Mouse (Mus musculus): ENCODE measurements around the gene Coro1c.

Gene Coro1c

DNA sequence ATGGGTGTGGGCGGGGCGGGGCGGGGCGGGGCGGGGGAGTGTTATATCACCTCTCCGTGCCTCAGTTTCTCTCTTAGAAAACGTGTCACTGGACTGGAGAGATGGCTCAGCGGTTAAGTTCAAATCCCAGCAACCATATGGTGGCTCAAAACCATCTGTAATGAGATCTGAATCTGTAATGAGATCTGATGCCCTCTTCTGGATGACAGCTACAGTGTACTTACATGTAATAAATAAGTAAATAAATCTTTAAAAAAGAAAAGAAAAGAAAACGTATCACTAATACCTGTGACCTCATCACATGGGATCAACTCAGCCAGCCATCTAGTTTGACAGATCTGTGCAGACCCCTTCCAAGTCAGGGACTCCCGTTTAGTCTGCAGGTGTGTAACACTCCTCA lies 21.0 kb upstream of the Coro1c start:
- no peak for DNase-seq (ENCODE audit: low read depth, low spot score)

GRCm38 (mm10) chr5:113924608-113925007 lies 16.1 kb upstream of the Coro1c start:
- DNase-seq (ENCODE audit: low read depth, low spot score), result no peak

GRCm38 (mm10) chr5:113921310-113922166 lies 13.0 kb upstream of the Coro1c start:
- DNase-seq (ENCODE audit: low read depth, low spot score), result no peak

DNA sequence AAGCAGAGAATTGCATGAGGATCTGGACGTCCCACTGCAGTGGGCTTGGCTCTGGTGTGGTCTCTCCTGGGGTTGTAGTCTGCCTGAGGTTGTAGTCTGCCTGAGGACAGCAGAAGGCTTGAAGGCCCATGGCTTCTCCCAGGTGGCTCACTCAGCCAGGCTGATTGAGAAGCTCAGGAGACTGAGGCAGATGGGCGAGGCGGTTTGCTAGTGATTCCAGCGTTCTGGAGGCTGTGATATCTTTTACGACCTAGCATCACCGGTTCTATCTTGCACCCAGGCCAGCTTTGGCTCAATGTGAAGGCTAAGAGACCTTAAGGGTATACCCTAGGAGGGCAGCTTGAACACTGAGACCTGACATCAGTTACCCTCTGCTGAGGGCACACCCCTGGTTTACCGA lies 10.5 kb upstream of the Coro1c start:
- no peak for DNase-seq (ENCODE audit: low read depth, low spot score)

DNA sequence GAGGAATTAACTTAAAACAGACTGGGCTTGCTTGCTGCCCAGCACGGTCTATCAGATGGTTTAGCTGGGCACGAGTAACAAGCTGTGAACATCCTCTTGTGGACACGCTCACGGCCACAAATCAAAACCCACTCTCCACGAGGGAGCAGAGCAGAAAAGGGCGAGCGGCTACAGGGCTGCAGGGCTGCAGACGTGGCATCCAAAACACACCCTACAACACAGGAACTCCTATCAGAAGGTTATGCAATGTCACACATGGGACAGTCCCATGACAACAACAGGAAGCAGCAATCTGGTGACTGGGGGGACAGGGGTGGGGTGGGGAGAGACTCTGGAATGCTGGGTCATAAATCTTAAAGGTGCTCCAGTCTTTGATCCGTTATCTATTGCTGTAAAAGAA lies 10.1 kb upstream of the Coro1c start:
- no peak for DNase-seq (ENCODE audit: low read depth, low spot score)

DNA sequence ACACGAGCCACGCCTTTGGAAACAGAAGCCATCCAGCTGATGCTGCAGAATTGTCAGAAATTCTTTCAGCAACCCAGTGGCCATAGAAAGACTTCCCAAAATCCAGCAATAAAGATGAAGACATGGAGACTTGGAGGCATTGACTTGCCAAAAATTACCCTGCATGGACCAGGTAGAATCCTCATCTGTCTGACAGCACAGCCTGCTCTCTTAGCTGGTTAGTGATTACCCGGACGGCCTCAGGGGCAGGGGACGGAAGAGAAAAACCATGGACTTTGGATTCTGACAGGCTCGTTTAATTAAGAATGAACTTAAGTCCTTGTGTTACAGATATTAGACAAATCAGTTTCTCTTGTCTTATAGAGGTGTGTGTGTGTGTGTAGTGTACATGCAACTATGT lies 2.1 kb upstream of the Coro1c start:
- DNase-seq (ENCODE audit: low read depth, low spot score), result no peak

GRCm38 (mm10) chr5:113910065-113910701 lies 1.6 kb upstream of the Coro1c start:
- DNase-seq (ENCODE audit: low read depth, low spot score), result no peak

- DNase-seq (ENCODE audit: low read depth, low spot score), result peak; percentile 67
Observed at GRCm38 (mm10) chr5:113907786-113908567, 581 bp downstream of the Coro1c start.

GRCm38 (mm10) chr5:113906958-113907735 lies 1.4 kb downstream of the Coro1c start:
- DNase-seq (ENCODE audit: low read depth, low spot score), result peak; percentile 83

DNA sequence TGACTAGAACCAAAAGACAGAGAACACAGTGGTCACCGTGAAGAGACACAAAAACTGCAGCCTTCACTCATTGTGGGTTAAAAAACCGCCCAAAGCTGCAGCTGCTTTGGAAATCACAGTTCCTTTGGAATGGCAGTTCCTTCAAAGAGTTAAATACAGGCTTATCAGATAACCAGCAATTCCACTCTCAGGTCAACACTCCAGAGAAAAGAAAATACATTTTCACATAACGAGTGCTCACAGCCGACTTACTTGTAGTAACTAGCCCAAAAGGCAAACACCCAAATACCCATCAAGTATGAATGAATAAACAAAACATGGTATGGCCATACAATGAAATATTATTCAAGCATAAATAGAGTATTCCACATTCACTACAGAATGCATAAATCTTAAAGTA lies 3.6 kb downstream of the Coro1c start:
- DNase-seq (ENCODE audit: low read depth, low spot score), result no peak

DNA sequence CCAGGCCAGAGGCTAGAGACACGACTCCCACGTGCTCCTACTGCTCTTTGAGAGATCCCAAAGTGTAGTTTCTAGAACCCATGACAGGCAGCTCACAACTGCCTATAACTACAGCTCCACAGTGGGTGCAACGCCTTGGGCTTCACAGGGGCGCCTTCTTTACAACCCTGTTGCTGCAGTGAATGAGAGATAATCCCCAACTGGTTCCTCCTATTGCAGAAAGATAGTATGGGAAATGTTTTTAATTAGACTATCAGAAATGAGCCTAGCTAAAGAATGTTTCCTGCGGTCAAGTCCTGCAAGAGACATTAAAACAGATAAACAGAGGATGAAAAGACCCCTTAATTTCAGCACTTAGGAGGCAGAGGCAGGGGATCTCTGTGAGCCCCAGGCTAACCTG lies 5.6 kb downstream of the Coro1c start:
- DNase-seq (ENCODE audit: low read depth, low spot score), result no peak

- DNase-seq (ENCODE audit: low read depth, low spot score), result no peak
Observed at GRCm38 (mm10) chr5:113902017-113902416, 6.5 kb downstream of the Coro1c start.

GRCm38 (mm10) chr5:113901074-113901571 lies 7.4 kb downstream of the Coro1c start:
- DNase-seq (ENCODE audit: low read depth, low spot score), result peak; percentile 72

DNA sequence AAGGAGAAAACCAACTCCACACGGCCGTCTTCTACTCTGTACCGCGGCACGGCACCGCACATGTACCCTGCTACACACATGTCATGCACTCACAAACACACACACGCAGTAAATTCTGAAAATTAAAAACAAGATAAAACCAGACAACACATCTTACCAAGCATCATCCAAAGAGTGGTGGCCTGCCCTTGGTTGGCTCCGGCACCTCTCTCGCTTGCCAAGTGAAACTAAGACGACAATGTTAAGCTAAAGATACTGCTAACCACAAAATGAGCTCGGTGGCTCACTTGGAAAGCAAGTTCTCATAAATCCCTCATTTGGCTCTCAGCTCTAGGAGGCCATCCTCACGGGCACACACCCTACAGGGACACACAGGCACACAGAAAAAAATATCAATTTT lies 9.0 kb downstream of the Coro1c start:
- DNase-seq (ENCODE audit: low read depth, low spot score), result peak; percentile 39

DNA sequence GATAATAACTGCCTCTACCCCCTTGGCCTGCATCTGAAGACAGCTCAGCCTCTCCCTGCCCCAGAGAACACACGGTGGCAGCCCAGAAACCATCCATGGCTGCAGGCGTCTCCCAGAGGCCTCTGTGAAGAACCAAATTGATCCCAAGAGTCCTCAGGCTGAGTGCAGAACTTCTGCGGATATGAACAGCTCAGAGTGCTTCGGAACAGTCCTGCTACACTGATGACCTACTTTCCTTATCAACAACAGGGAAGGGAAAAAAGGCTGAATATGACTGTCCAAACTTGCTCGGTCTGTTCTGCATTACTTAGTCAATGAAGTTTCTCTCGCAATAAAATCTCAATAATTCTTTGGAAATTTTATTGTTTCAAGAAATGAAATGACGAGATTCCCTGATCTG lies 16.6 kb downstream of the Coro1c start:
- DNase-seq (ENCODE audit: low read depth, low spot score), result no peak

DNA sequence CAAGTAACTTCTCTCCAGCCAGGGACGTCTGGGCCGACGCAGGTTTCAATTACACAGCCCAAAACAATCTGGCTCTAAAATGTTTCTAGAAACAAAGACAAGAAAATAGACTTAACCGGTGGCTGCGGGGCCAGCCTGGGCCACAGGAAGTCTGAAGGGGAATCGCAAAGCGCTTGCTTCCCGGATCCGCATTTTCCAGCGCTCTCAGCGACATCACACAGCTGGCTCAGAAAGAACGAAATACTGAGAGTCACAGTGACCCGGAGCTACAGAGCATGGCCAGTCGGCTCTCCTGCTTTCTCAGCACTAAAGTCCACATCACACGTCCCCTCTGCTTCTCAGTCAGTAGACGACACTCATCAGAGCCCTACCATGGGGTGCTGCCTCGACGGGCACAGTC lies 17.7 kb downstream of the Coro1c start:
- DNase-seq (ENCODE audit: low read depth, low spot score), result no peak

DNA sequence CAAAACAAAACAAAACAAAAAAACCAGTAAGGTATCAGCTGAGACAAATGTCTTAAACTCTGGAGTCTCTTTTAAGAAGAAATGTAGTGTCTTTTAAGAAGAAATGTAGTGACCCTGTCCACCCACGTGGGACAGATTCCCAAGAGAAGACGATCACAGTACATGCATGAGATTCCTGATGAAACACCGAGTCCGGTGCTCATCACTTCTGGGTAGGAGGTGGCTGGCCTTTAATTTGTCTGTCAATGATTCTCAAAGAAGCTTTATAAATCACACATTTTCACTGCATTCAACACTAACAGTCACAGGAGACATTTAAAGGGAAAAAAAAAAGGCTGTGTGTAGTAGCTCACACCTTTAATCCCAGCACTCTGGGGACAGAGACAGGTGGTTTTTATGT lies 18.6 kb downstream of the Coro1c start:
- DNase-seq (ENCODE audit: low read depth, low spot score), result no peak

DNA sequence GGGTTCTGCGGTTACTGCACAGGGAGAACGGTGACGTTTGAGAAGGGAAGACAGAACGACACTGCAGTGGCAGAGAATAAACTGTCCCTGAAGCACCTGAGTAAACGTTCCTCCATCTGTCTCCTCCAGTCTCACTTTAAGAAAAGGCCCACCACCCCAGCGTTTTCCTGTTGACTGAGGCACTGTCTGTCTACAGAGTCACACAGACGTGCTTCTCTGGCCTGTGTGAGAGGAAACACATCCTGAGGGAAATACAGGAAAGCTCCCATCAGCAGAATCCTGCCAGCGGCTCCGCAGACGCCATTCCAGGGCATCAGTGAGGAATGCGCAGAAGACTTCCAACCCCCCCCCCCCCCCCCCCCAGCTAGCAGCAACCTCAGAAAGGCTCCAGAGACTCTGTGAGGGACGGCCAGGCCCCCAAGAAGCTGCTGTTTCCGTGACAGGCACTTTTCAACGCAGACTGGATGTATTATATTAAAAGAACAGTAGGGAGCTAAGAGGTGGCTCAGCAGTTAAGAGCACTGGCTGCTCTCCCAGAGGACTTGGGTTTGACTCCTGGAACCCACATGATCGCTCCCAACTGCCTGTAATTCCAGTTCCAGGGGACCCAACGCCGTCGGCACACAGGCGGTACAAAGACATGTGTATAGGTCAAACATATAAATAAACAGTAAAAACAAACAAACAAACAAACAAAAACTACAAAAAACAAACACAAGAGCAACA lies 19.2 kb downstream of the Coro1c start:
- no peak for DNase-seq (ENCODE audit: low read depth, low spot score)

DNA sequence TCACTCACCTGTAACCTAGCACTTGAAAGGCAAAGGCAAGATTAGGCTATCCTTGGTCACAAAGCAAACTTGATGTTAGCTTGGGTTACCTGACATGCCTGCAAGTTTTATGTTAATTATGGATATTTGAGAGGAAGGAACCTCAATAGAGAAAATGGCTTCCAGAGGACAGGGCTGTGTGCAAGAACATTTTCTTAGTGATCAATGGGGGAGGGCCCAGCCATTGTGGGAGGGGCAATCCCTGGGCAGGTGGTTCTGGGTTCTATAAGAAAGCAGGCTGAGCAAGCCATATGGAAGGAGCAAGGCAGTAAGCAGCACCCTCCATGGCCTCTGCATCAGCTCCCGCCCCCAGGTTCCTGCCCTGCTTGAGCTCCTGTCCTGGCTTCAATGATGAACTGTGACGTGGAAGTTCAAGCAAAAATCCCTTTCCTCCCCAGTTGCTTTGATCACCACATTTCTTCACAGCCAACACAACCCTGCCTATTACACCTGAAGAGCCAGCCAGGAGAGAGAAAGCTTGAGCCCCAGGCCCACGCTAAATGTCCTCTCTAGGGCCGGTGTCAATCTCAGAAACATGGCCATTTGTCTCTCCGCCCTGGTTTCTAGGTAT lies 20.3 kb downstream of the Coro1c start:
- no peak for DNase-seq (ENCODE audit: low read depth, low spot score)

DNA sequence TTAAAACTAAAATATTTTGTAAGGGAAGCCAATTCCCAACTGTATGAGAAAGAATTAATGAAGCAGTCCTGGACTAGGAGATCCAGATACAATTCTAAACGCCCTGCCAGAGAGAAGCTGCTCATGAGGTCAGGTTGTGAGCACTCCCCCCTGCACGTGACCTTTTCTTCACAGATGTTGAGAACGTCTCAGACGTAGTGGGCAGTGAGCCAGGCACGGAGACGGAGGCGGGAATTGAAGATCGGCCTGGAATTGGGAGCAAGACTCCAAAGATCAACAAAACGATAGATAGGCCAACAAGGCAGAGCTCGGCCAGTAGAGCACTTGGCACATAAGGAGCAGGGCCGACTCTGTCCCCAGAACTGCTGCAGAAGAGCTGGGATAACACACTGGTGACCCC lies 21.4 kb downstream of the Coro1c start:
- DNase-seq (ENCODE audit: low read depth, low spot score), result no peak
